Mouse (Mus musculus) brain, embryonic 14.5 days (tissue): ENCODE data around the gene Zcchc14. TPM values are rescaled to one million over a fixed set of nuclear protein-coding genes. Genes with fewer than 3 reads are reported as not detected.

Experiments
- DNase-seq: peaks from one replicate; pipeline ENCODE4 v3.0.0-alpha.2; 2011; ENCODE audit warnings: low read depth
- CTCF ChIP-seq: fragments of 200-500 bp; IDR thresholded peaks from 2 replicates; pipeline ENCODE4 v1.5.1; 2012; ENCODE audit warnings: inconsistent platforms, mild to moderate bottlenecking, moderate library complexity, borderline replicate concordance; ENCODE audit not compliant: insufficient read depth, insufficient read length; ENCODE audit errors: extremely low read depth
- POLR2A ChIP-seq: fragments of 200-500 bp; IDR thresholded peaks from 2 replicates; pipeline ENCODE4 v1.6.1; 2012; ENCODE audit warnings: mild to moderate bottlenecking, inconsistent platforms, borderline replicate concordance; ENCODE audit not compliant: poor library complexity, insufficient read depth, insufficient read length, severe bottlenecking; ENCODE audit errors: extremely low read depth
- polyA plus RNA-seq: library from polyadenylated mRNA; depleted of rRNA; stranded (reverse); fragments of >200 nt; gene quantifications from 2 replicates; pipeline ENCODE4 v1.2.3, GENCODE M21; 2012

The Zcchc14 gene
- polyA plus RNA-seq, 1 experiment = 84.4 TPM

GRCm38 (mm10) chr8:121589205-121589726 lies 63.4 kb downstream of the Zcchc14 start:
- no peak for DNase-seq
- TF ChIP-seq CTCF = no peak
- TF ChIP-seq POLR2A = no peak

GRCm38 (mm10) chr8:121588750-121589149 lies 64.0 kb downstream of the Zcchc14 start:
- no peak for DNase-seq
- TF ChIP-seq CTCF = no peak
- TF ChIP-seq POLR2A = no peak

GRCm38 (mm10) chr8:121585159-121585825 lies 67.4 kb downstream of the Zcchc14 start:
- DNase-seq = peak; percentile 100
- TF ChIP-seq POLR2A (peak; percentile 34; the same call in 1 of the 2 replicates), CTCF (no peak)

- no peak for TF ChIP-seq CTCF
- TF ChIP-seq POLR2A = no peak
- no peak for DNase-seq
Measured at GRCm38 (mm10) chr8:121584730-121585129, 68.0 kb downstream of the Zcchc14 start.

DNA sequence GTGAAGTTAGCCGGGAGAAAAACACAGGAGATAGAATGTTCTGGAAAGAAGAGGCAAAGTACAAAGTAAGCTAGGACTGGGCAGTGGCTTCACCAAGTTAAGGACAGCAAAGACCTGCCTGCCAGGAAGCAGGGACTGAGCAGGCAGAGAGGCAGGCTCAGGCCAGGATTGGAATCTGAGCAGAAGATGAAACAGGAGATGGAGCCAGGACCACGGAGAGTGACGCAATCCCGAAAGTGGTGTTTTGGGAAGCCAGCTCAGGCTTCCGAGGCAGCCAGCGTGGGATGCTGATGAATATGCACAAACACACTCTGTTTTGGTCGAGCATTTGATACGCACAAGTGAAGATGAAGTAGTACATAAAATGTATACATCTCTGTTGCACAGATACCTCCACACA lies 69.0 kb downstream of the Zcchc14 start:
- no peak for DNase-seq
- no peak for TF ChIP-seq CTCF
- no peak for TF ChIP-seq POLR2A

GRCm38 (mm10) chr8:121580465-121580864 lies 72.2 kb downstream of the Zcchc14 start:
- no peak for TF ChIP-seq CTCF
- no peak for TF ChIP-seq POLR2A
- DNase-seq = no peak

DNA sequence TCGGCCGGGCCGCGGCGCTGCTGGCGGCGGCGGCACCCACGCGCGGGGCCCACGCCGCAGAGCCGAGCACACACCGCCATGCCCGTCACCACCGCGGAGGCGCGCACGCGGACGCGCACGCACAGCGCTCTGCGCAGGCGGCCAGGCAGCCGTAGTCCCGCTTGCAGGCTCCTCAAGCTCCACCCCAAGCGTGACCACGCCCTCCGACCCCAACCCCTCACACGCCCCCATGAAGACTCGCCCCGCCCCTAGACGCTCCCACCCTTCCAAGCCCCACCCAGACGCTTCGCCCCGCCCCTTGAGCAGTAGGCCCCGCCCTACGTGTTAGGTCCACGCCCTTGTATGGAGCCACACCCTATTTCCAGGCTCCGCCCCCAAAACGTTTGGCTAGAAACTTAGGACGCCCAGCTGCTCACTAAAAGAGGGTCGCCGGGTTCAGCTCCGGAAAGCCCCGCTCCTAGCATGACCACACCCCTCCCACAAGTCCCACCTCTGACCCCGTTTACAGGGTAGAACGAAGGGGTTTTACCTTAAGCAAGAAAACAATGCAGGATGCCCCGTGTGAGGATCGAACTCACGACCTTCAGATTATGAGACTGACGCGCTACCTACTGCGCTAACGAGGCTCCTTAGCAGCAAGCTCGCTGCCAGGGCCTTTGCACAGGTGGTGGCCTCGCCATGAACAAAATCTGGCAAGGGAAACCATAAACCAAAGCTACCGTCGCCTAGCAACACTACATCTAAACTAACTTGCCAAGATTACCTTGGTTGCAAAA lies 73.8 kb downstream of the Zcchc14 start, which contains the start of gene Fbxo31:
Gene Fbxo31 (minus strand): TSS at position 131 of the 776 bp plus-strand sequence.
- peak; percentile 95 for TF ChIP-seq POLR2A
- no peak for TF ChIP-seq CTCF
- peak; percentile 97 for DNase-seq

DNA sequence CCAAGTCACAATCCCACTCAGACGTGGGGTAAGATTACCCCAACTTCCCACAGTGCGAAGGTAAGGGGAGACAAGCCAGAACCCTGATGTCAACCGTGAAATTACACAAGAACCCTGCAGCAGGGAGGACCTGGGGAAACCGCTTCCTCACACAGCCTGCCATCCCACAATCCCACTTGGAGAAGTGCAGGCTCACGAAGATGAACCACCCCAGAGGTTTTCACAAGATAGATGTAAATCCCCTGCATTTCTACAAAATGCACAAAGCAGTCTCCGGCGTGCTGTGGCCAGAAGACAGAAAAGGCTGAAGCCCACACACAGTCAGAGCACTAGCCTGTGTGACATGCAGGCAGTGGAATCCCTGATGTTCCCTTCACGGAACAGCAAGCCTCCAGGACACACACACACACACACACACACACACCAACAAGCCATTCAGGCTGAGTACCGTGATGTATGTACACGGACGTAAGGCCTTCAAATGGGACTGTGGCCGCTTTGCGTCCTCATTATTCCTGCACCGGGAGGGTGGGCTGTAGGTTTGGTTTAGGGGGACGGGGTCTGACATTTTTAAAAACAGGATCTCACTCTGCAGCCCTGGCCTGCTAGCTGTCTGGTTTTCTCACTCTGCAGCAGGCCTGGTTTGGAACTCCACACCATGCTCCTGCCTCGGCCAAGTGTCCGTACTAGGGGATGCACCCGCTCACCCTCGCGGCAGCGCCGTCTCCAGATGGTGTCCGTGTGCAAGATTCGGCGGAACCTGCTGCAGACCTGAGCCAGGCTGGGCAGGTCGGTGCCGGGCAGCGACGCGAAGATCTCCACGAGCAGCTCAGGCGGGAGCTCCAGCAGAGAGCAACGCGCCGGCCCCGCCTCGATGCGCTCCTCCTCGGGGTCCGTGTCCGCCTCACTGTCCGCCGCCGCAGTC lies 74.7 kb downstream of the Zcchc14 start:
- TF ChIP-seq POLR2A (no peak), CTCF (no peak)
- peak; percentile 67 for DNase-seq

DNA sequence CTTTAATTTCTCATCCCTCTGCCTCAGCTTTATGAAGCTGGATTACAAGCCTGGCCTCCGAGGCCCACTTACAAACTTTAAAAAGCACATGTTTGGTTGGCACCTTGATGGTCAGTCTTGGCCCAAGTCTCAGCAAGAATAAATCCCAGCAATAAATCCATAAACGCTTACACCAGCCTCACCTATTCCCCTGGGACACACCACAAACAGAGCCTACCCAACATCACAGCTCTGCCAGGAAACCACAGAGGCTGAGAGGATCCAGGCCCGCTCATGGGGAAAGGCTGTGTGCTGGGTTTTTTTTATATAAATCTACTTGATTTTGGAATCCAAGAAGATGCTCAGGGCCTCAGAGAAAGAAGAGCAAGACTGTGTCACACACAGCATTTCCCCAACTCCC lies 77.0 kb downstream of the Zcchc14 start:
- no peak for DNase-seq
- TF ChIP-seq POLR2A (no peak), CTCF (no peak)

DNA sequence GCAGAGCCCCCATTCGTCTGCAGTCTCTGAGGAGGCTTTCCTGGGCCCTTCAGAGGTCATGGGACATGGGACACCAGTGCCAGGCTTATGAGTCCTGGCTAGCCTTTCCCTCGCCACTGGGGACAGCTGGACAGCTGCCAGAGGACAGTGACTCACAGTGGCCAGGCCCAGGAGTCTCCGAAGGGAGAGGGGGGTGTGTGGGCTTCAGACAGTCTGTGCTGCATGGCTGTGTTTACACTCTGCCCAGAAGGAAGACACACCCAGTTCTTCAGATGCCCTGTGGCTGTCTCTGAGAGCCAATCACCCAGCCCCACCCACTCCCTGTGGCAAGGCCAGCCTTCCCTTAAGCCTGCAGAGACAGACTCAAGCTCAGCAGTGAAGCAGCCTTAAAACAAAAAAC lies 79.4 kb downstream of the Zcchc14 start:
- no peak for DNase-seq
- TF ChIP-seq CTCF = no peak
- no peak for TF ChIP-seq POLR2A

DNA sequence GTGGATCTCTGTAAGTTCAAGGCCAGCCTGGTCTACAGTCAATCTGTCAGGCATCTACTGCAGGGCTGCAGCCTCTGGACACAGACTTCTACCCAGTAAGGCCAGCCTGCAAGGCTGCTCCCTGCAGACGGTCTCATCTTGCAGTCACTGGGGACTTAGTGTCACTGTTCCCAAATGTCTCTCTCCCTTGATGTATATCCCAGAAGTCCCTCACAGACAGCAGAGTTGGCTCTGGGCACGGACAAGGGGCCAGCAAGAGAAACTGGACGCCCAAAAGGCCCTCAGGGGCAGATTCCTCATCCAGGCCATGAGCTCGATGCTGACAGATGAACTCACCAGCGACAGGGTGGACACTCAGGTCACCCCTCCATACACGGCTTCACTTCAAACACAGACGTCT lies 80.6 kb downstream of the Zcchc14 start:
- no peak for TF ChIP-seq POLR2A
- TF ChIP-seq CTCF = no peak
- DNase-seq = no peak

GRCm38 (mm10) chr8:121570801-121571200 lies 81.9 kb downstream of the Zcchc14 start:
- no peak for DNase-seq
- TF ChIP-seq CTCF (no peak), POLR2A (no peak)
